Mouse (Mus musculus): ENCODE measurements at regions not wholly inside any gene's neighbourhood (a gene's known extent, or its start where the extent isn't known, plus 50 kb on each side); places are given as distances from the start of the nearest gene placed in this dataset.

GRCm38 (mm10) chr13:52349606-52350005 lies 181.5 kb downstream of the Diras2 start:
- TF ChIP-seq CTCF (IDR thresholded peaks at IDR 0.05; ENCODE audit: insufficient read depth, low read depth, low read length), result no peak
- no peak for TF ChIP-seq POLR2A (IDR thresholded peaks at IDR 0.05; ENCODE audit: insufficient read depth, low read depth, low read length)

All from olfactory bulb, adult 2 months (tissue).